Mouse (Mus musculus) hindbrain, embryonic 13.5 days (tissue): Measurements from ENCODE around the gene Fam19a3. TPM values are rescaled to one million over a fixed set of nuclear protein-coding genes. Genes with fewer than 3 reads are reported as not detected.
"Not testable (repeated sequence)": the region's sequence is repeated elsewhere in the genome, so short reads cannot be mapped to it uniquely, and the experiment has no call there.

Experiments
- ATAC-seq: fragments of 200-750 bp; cut with Nextera tagmentation; 2 replicates; pipeline ENCODE4 v1.8.0; 2017; ENCODE audit warnings: moderate TSS enrichment; ENCODE audit not compliant: low FRiP score
- H3K27ac ChIP-seq: fragments of 300-500 bp; sonication (generic); 2 replicates; pipeline ENCODE4 v1.5.1; 2015; ENCODE audit warnings: inconsistent platforms, mild to moderate bottlenecking, moderate library complexity
- H3K27me3 ChIP-seq: fragments of 300-500 bp; sonication (generic); 2 replicates; pipeline ENCODE4 v1.6.1; 2015; ENCODE audit warnings: mild to moderate bottlenecking, inconsistent platforms
- H3K36me3 ChIP-seq: fragments of 300-500 bp; sonication (generic); 2 replicates; pipeline ENCODE4 v1.6.1; 2015; ENCODE audit warnings: mild to moderate bottlenecking, inconsistent platforms
- H3K4me1 ChIP-seq: fragments of 300-500 bp; sonication (generic); replicated peaks from 2 replicates; pipeline ENCODE4 v1.6.1; 2015; ENCODE audit warnings: inconsistent platforms
- H3K4me2 ChIP-seq: fragments of 300-500 bp; sonication (generic); 2 replicates; pipeline ENCODE4 v1.6.1; 2015; ENCODE audit warnings: inconsistent platforms, mild to moderate bottlenecking, moderate library complexity
- H3K4me3 ChIP-seq: fragments of 300-500 bp; sonication (generic); 2 replicates; pipeline ENCODE4 v1.5.1; 2015; ENCODE audit warnings: mild to moderate bottlenecking, inconsistent platforms
- H3K9ac ChIP-seq: fragments of 300-500 bp; sonication (generic); 2 replicates; pipeline ENCODE4 v1.6.1; 2015; ENCODE audit warnings: mild to moderate bottlenecking, inconsistent platforms
- H3K9me3 ChIP-seq: fragments of 300-500 bp; sonication (generic); 2 replicates; pipeline ENCODE4 v1.6.1; 2016; ENCODE audit warnings: inconsistent platforms
- WGBS: fragments of 180-500 bp; shearing (Covaris S2); methylation state at CpG from one replicate; pipeline ENCODE4 v1.1.7; 2015; 5-methylcytosine and 5-hydroxymethylcytosine counted together
- polyA plus RNA-seq: library from polyadenylated mRNA; unstranded; fragments of >200 nt; fragmentation: Nextera tagmentation; extraction: Ambion mirVana; gene quantifications from 2 replicates; pipeline ENCODE4 v1.2.1, GENCODE M21; 2015

The Fam19a3 gene
- polyA plus RNA-seq: 0.04 and 0.06 TPM in 2 replicates

DNA sequence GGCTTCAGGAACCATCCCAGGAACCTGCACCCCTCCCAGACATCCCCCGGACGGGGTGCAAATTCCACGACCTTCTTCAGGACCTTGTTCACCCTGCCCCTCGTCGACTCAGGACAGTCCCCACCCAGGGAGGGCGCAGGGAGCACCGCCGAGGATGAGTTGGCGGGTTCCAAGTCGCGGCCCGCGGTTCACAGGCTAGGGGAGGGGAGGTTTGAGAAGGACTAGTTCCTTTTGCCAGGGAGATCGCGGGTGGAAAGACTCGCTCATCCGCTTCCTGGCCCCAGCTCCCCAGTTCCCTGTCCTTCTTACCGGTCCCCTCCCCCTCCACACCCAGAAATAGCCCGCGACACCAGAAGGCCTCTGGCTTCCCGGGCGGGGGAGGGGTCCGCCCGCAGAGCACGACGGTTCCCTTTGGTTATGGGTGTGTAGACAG is at the start of gene Fam19a3:
Fam19a3 (minus strand) TSS at position 370 of the 433 bp plus-strand sequence.
- Histone ChIP-seq H3K4me2 (peak within 1 kb of the TSS; percentile 76), H3K27me3 (peaks cover 100% of the 10 kb centered on the region), H3K27ac (no peak within 1 kb of the TSS), H3K4me3 (peak within 1 kb of the TSS; percentile 44), H3K4me1 (peaks cover 26% of the 10 kb centered on the region), H3K36me3 (no peaks in the 10 kb centered on the region), H3K9me3 (no peaks in the 10 kb centered on the region), H3K9ac (peak within 1 kb of the TSS; percentile 63)
- under 1% methylated on average over 26 of the region's 26 CpGs for whole genome bisulfite sequencing
- ATAC-seq: 0 out of 2 replicates have a peak, but pooled peaks have one; percentile 9

DNA sequence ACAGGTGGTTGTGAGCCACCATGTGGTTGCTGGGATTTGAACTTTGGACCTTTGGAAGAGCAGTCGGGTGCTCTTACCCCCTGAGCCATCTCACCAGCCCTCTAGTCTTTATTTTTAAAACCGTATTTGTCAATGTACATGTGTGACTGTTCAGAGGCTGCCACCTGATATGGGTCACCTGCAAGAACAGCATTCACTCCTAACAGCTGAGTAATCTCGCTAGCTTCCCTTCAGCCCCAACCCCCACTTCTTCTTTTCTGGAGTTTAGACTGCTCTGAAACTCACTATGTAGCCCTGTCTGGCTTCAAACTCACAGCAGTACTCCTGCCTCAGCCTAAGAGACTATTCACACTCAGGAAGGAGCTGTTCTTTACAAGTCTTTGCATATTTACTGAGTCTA is 40.8 kb upstream of the Fam19a3 start:
- 88% methylated on average over 3 of the region's 3 CpGs for WGBS
- H3K27ac ChIP-seq: no peak overlapping the region
- ATAC-seq: no peak
- no peaks in the 10 kb centered on the region for H3K9me3 ChIP-seq
- H3K4me1 ChIP-seq: peaks cover 9% of the 10 kb centered on the region
- no peak overlapping the region for H3K4me2 ChIP-seq
- peaks cover 30% of the 10 kb centered on the region for H3K36me3 ChIP-seq
- no peaks in the 10 kb centered on the region for H3K27me3 ChIP-seq
- no peak overlapping the region for H3K9ac ChIP-seq
- no peak overlapping the region for H3K4me3 ChIP-seq

DNA sequence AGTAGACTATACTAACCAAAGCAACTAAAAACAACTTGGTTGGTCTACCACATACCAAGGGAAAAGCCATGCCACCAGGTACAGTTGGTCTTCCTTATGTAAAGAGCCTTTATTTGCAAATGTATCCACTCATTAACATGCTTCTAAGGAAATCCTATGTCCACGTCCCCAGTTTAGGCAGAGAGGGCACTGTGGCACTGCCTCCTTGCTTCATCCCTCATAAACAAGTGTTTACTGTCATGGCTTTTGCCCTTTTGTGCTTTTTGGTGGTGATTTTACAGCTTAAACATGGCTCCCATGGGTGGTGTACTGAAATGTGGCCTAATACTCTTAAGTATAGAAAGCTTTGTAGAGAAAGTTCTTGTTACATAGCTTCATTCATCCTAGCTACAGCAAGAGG is 38.8 kb upstream of the Fam19a3 start:
- no peaks in the 10 kb centered on the region for H3K27me3 ChIP-seq
- no peaks in the 10 kb centered on the region for H3K9me3 ChIP-seq
- H3K36me3 ChIP-seq: peaks cover 14% of the 10 kb centered on the region
- H3K27ac ChIP-seq: no peak overlapping the region
- no peak overlapping the region for H3K4me3 ChIP-seq
- H3K4me1 ChIP-seq: peaks cover 18% of the 10 kb centered on the region
- H3K4me2 ChIP-seq: no peak overlapping the region
- no peak for ATAC-seq
- 61% methylated on average over 1 of the region's 1 CpGs for WGBS
- H3K9ac ChIP-seq: no peak overlapping the region

DNA sequence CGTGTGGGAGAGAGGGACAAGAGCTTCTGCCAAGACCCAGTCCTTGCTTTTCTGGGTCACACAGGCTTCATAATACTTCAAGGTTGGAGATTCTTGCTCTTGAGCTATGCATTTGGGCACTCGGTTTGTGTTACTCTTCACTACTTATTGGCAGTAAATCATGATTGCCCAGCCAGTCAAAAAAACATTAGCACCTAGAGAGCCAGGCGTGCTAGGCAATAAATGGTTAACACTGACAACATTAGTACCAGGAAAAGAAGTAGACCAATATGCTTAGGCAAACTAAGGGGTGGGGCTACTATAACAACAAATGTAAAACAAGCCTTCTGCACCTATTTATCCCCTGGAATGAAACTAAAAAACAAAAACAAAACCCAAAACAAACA is 37.1 kb upstream of the Fam19a3 start:
- ATAC-seq: no peak
- 0 out of 2 replicates have a peak overlapping the region, but pooled peaks have one; percentile 85 for H3K9ac ChIP-seq
- H3K27me3 ChIP-seq: no peaks in the 10 kb centered on the region
- WGBS: 12% methylated on average over 3 of the region's 3 CpGs
- H3K4me1 ChIP-seq: peaks cover 18% of the 10 kb centered on the region
- peak overlapping the region; percentile 100 for H3K4me2 ChIP-seq
- no peaks in the 10 kb centered on the region for H3K9me3 ChIP-seq
- peaks cover 10% of the 10 kb centered on the region for H3K36me3 ChIP-seq
- H3K4me3 ChIP-seq: peak overlapping the region; percentile 72
- H3K27ac ChIP-seq: peak overlapping the region; percentile 77; the same call in 1 of the 2 replicates

DNA sequence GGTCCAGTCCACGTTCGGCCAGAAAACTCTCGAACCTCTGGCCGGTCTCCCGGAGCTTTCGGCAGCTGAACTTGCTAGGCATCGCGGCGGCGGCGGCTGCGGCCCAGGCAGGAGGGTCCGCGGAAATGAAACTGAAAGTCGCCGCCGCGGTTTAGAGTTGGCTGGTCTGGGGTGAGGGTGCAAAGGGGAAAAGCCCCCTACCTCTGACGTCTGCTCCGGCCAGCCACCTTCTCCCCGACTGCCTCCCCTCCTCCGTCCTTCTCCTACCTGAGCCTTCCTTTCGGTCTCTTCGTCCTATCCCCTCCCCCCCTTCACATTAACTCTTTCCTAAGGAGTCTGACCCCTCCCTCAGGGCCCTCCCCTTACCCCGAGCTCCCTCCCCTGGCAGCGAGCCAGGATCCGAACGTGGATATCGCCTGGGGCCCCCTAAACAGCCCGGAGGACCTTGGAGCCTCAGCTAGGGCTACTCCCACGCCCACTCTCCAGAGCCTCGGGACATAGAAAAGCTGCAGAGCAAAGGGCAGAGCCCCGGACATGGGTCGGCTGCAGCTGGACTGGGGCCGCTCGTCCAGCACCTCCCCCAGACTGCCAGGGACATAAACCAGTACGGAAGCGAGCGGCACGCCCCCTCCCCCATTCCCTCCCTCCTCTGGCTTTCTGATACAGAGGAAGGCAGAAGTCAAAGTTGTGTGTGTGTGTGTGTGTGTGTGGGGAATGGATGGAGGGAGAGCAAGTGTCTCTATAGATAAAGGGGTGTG is 36.5 kb upstream of the Fam19a3 start, which contains the start of gene Mov10:
Mov10 (minus strand) TSS at position 573 of the 758 bp plus-strand sequence.
- H3K9ac ChIP-seq: peak within 1 kb of the TSS; percentile 85
- peak within 1 kb of the TSS; percentile 72 for H3K4me3 ChIP-seq
- H3K4me2 ChIP-seq: peak within 1 kb of the TSS; percentile 100
- ATAC-seq: peak; percentile 77
- H3K4me1 ChIP-seq: peaks cover 18% of the 10 kb centered on the region
- no peaks in the 10 kb centered on the region for H3K27me3 ChIP-seq
- WGBS: under 1% methylated on average over 40 of the region's 40 CpGs
- no peaks in the 10 kb centered on the region for H3K9me3 ChIP-seq
- peak within 1 kb of the TSS; percentile 77 for H3K27ac ChIP-seq
- peaks cover 10% of the 10 kb centered on the region for H3K36me3 ChIP-seq

DNA sequence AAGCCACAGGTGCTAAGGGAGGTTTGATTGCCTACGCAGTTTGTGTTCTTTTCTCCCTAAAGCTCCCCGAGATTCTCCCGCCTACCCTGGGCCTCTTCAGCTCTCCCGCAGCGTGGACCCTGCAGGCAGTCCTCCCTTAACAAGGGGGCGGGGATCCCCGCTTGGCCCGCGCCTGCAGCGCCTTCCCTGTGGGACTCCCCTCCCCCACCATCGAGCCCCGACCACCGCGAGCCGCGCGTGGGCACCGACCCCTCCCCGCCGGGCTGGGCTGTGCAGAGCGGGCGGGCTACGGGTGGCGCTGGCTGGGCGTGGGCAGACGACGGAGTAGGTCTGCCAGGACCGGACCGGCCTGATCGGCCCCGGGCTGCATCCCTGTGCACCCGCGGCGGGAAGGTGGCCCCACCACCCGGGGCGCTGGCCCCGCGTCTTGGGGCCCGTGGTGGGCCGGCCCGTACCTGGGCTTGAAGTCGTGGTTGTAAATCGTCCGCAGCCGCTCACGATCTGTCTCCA is 35.9 kb upstream of the Fam19a3 start:
- H3K9me3 ChIP-seq: no peaks in the 10 kb centered on the region
- under 1% methylated on average over 45 of the region's 46 CpGs for WGBS
- H3K4me2 ChIP-seq: peak overlapping the region; percentile 100
- H3K27ac ChIP-seq: peak overlapping the region; percentile 77
- H3K27me3 ChIP-seq: no peaks in the 10 kb centered on the region
- peaks cover 18% of the 10 kb centered on the region for H3K4me1 ChIP-seq
- H3K9ac ChIP-seq: peak overlapping the region; percentile 85
- peaks cover 10% of the 10 kb centered on the region for H3K36me3 ChIP-seq
- peak overlapping the region; percentile 72 for H3K4me3 ChIP-seq
- ATAC-seq: peak; percentile 90

DNA sequence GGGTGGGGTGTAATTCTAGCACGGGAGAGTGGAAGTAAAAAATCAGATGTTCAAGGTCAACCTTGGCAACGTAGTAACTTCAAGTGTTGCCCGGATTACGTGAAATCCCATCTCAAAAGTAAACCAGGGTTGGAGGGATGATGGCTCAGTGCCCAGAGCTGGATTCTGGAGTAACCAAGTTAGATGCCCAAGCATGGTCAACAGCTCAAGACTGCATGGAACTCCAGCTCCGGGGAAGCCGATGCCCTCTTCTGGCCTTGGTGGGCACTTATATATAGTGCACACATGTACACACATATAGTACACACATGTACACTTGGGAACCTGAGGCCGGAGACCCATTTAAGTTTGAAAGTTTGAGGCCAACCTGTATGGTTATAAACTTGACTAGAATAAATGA is 34.5 kb upstream of the Fam19a3 start:
- WGBS: 95% methylated on average over 7 of the region's 7 CpGs

DNA sequence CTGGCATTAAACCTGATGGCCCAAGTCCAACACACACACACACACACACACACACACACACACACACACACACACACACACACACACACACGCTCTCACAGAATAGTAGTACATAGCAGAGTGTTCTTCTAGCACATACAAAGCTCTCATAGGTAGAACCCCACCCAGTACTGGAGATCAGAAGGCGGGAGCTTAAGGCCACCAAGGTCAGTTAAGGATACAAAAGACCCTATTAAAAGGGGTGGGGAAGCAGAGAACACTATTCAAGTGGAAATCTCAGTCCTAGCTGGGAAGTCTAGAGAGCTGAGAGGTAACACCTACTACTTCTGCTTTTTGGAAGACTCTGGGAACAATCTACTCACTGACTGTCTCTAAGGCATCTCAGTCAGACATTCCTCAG is 33.7 kb upstream of the Fam19a3 start:
- H3K36me3 ChIP-seq: no peaks in the 10 kb centered on the region
- 91% methylated on average over 2 of the region's 2 CpGs for WGBS
- ATAC-seq: no peak
- peaks cover 18% of the 10 kb centered on the region for H3K4me1 ChIP-seq
- H3K4me2 ChIP-seq: no peak overlapping the region
- H3K27ac ChIP-seq: no peak overlapping the region
- H3K4me3 ChIP-seq: no peak overlapping the region
- no peaks in the 10 kb centered on the region for H3K27me3 ChIP-seq
- H3K9me3 ChIP-seq: no peaks in the 10 kb centered on the region
- H3K9ac ChIP-seq: no peak overlapping the region

More for the DNA sequence above, 34.5 kb upstream of the Fam19a3 start:
- Histone ChIP-seq H3K9me3 (no peaks in the 10 kb centered on the region), H3K27ac (no peak overlapping the region), H3K9ac (no peak overlapping the region), H3K27me3 (no peaks in the 10 kb centered on the region), H3K4me3 (no peak overlapping the region), H3K4me1 (peaks cover 18% of the 10 kb centered on the region), H3K4me2 (no peak overlapping the region), H3K36me3 (peaks cover under 1% of the 10 kb centered on the region; the same call in 1 of the 2 replicates)
- no peak for ATAC-seq

DNA sequence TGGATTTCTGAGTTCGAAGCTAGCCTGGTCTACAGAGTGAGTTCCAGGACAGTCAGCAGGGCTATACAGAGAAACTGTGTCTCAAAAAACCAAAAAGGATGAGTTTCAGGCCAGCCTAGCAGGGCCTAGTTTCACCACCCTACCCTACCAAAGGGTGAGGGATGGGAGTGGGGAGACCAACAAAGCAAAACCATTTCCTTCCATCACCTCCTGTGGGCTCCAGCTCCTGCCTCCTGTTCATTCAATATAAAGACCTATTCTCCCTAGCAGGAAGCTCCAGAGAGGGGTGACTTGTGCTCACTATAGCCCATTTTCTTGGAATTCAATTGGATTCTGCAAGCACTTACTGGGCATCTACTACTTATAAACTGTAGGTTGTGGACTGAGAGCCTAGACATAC is 33.1 kb upstream of the Fam19a3 start:
- no peak overlapping the region for H3K4me2 ChIP-seq
- no peaks in the 10 kb centered on the region for H3K36me3 ChIP-seq
- no peak overlapping the region for H3K27ac ChIP-seq
- H3K4me3 ChIP-seq: no peak overlapping the region
- no peaks in the 10 kb centered on the region for H3K9me3 ChIP-seq
- ATAC-seq: no peak
- peaks cover 18% of the 10 kb centered on the region for H3K4me1 ChIP-seq
- H3K9ac ChIP-seq: no peak overlapping the region
- WGBS: 88% methylated on average over 1 of the region's 1 CpGs
- H3K27me3 ChIP-seq: no peaks in the 10 kb centered on the region

DNA sequence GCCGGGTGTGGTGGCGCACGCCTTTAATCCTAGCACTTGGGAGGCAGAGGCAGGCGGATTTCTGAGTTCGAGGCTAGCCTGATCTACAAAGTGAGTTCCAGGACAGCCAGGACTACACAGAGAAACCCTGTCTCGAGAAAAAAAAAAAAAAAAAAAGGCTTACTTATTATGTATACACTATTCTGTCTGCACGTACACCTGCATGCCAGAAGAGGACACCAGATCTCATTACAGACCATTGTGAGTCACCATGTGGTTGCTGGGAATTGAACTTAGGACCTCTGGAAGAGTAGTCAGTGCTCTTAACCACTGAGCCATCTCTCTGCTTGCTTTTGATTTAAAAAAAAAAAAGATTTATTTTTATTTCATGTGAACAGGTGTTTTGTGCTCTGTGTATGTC is 31.6 kb upstream of the Fam19a3 start:
- H3K27me3 ChIP-seq, H3K9ac ChIP-seq, H3K4me3 ChIP-seq, H3K36me3 ChIP-seq, H3K4me2 ChIP-seq, H3K9me3 ChIP-seq, H3K27ac ChIP-seq, ATAC-seq: not testable (repeated sequence)
- 93% methylated on average over 7 of the region's 7 CpGs for WGBS
- peaks cover 11% of the 10 kb centered on the region for H3K4me1 ChIP-seq

DNA sequence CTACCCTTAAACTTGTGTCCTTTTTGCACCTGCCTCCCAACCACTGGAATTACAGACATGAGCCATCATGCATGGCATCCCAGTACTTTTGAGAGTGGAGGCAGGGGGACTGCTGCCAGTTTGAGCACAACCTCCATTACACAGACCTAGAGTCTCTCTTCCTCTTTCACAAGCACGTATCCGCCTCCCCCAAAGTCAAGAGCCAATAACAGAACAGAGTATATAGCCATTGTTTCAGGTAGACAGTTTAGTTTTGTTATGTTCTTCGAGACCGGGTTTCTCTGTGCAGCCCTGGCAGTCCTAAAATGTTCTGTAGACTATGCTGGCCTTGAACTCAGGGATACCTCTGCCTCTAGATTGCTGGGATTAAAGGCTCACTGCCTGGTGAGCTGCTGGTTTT is 30.6 kb upstream of the Fam19a3 start:
- ATAC-seq: no peak
- no peak overlapping the region for H3K4me3 ChIP-seq
- no peak overlapping the region for H3K27ac ChIP-seq
- H3K4me2 ChIP-seq: no peak overlapping the region
- no peaks in the 10 kb centered on the region for H3K36me3 ChIP-seq
- WGBS: 89% methylated on average over 4 of the region's 4 CpGs
- H3K9me3 ChIP-seq: no peaks in the 10 kb centered on the region
- peaks cover 7% of the 10 kb centered on the region for H3K4me1 ChIP-seq
- H3K27me3 ChIP-seq: no peaks in the 10 kb centered on the region
- no peak overlapping the region for H3K9ac ChIP-seq

DNA sequence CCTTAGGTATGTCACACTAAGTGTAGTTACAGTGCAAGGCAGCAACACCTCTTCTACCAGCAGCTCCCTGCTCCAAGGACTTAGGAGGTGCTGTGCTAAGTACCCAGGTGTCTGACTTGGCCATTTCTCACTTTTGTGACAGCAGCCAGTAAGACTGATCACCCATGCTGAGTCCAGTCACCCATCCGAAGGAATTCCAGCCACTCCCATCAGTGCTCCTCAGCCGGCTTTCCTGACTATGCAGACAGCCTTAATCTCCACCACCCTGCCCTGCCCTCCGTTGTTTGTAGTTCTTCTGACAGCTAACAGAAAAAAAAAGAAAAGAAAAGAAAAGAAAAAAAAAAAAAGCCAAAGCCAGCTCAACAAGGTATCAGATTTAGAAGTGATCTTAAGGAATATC is 30.1 kb upstream of the Fam19a3 start:
- Histone ChIP-seq H3K36me3 (no peaks in the 10 kb centered on the region), H3K4me3 (no peak overlapping the region), H3K9me3 (no peaks in the 10 kb centered on the region), H3K4me2 (no peak overlapping the region), H3K4me1 (peaks cover 2% of the 10 kb centered on the region; the same call in 1 of the 2 replicates), H3K27ac (no peak overlapping the region), H3K9ac (no peak overlapping the region), H3K27me3 (no peaks in the 10 kb centered on the region)
- no peak for ATAC-seq
- WGBS: 31% methylated on average over 3 of the region's 3 CpGs
